Mouse (Mus musculus) kidney, postnatal 0 days (tissue): ENCODE data around the gene Poc5. TPM values are rescaled to one million over a fixed set of nuclear protein-coding genes. Genes with fewer than 3 reads are reported as not detected.

Experiments
- ATAC-seq: fragments of 200-750 bp; cut with Nextera tagmentation; replicated peaks from 2 replicates; pipeline ENCODE4 v1.8.0; 2017; ENCODE audit warnings: low read depth, moderate number of reproducible peaks, moderate TSS enrichment, moderate library complexity; ENCODE audit not compliant: low FRiP score
- DNase-seq: peaks from one replicate; pipeline ENCODE4 v3.0.0-alpha.2; 2016; ENCODE audit warnings: low spot score
- H3K27ac ChIP-seq: fragments of 300-500 bp; sonication (generic); 2 replicates; pipeline ENCODE4 v1.5.1; 2014; ENCODE audit warnings: mild to moderate bottlenecking
- H3K27me3 ChIP-seq: fragments of 300-500 bp; sonication (generic); 2 replicates; pipeline ENCODE4 v1.6.1; 2014; ENCODE audit warnings: low read length, mixed read lengths; ENCODE audit not compliant: insufficient read depth
- H3K36me3 ChIP-seq: fragments of 300-500 bp; sonication (generic); 2 replicates; pipeline ENCODE4 v1.6.1; 2014; ENCODE audit warnings: low read length, mixed read lengths; ENCODE audit not compliant: insufficient read depth
- H3K4me1 ChIP-seq: fragments of 300-500 bp; sonication (generic); replicated peaks from 2 replicates; pipeline ENCODE4 v1.6.1; 2014; ENCODE audit warnings: antibody characterized with exemption, low read length, mixed read lengths; ENCODE audit not compliant: insufficient read depth
- H3K4me2 ChIP-seq: fragments of 300-500 bp; sonication (generic); 2 replicates; pipeline ENCODE4 v1.6.1; 2014; ENCODE audit warnings: mild to moderate bottlenecking, low read length, moderate library complexity, mixed read lengths
- H3K4me3 ChIP-seq: fragments of 300-500 bp; sonication (generic); replicated peaks from 2 replicates; pipeline ENCODE4 v1.5.1; 2014; ENCODE audit warnings: low read depth, low read length
- H3K9ac ChIP-seq: fragments of 300-500 bp; sonication (generic); 2 replicates; pipeline ENCODE4 v1.6.1; 2014; ENCODE audit warnings: low read depth, low read length
- H3K9me3 ChIP-seq: fragments of 300-500 bp; sonication (generic); replicated peaks from 2 replicates; pipeline ENCODE4 v1.6.1; 2016; ENCODE audit warnings: low read length, inconsistent platforms, mixed read lengths
- CTCF ChIP-seq: IDR thresholded peaks from 2 replicates; pipeline ENCODE4 v1.5.1; 2016; ENCODE audit warnings: antibody characterized with exemption, low read depth, mild to moderate bottlenecking, moderate library complexity
- WGBS: fragments of 180-500 bp; shearing (Covaris S2); extraction: QIAGEN DNeasy Blood & Tissue Kit; methylation state at CpG from one replicate; pipeline ENCODE4 v1.1.7; 2014; 5-methylcytosine and 5-hydroxymethylcytosine counted together
- polyA plus RNA-seq: library from polyadenylated mRNA; unstranded; fragments of >200 nt; fragmentation: Nextera tagmentation; extraction: Ambion mirVana; gene quantifications from 2 replicates; pipeline ENCODE4 v1.2.1, GENCODE M21; 2015

Poc5 gene
- polyA plus RNA-seq, 1 experiment from 2014 or later, result 11.5 TPM

DNA sequence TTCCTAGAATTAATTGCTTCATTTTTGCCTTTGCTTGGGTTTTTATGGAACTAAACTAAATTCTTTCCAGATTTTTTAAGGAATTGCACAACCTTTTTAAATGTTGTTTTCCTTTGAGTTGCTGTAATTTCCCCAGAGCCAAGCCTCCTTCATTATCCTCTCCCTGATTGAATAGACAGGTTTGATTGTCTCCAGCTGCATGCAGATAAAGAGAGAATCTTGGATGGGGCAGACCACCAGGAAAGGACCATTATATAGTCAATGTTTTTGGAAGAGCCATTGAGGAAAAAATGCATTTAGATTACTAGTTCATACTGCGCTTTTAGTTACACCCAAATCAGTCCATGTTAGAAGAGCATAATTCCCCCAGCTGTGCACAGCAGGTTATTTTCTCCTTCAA, 20.7 kb downstream of the Poc5 start:
- Histone ChIP-seq H3K36me3 (peaks cover 29% of the 10 kb centered on the region), H3K9me3 (no peaks in the 10 kb centered on the region), H3K4me3 (no peak overlapping the region), H3K27ac (no peak overlapping the region), H3K27me3 (no peaks in the 10 kb centered on the region), H3K9ac (no peak overlapping the region), H3K4me1 (no peaks in the 10 kb centered on the region), H3K4me2 (no peak overlapping the region)
- no peak for DNase-seq
- TF ChIP-seq CTCF, result no peak
- 96% methylated on average over 1 of the region's 1 CpGs for WGBS
- no peak for ATAC-seq

DNA sequence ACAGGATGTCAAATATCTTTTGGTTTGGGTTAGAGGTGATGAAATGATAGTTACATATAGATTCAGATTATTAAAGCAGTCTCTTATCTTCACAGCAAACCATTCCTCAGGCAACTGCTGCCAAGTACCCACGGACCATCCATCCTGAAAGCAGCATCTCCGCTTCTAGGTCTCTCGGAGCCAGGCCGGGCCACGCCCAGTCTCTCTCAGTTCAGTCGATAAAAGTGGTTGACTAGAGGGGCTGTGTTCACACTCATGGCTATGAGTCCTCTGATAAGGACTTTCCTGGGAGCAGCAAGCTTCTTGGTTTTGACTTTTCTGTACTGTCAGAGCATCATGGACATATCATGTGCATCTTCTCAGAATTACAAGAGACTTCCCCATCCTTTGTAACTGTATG, 26.3 kb downstream of the Poc5 start:
- H3K9ac ChIP-seq, result no peak overlapping the region
- whole genome bisulfite sequencing, result 88% methylated on average over 6 of the region's 6 CpGs
- TF ChIP-seq CTCF, result no peak

DNA sequence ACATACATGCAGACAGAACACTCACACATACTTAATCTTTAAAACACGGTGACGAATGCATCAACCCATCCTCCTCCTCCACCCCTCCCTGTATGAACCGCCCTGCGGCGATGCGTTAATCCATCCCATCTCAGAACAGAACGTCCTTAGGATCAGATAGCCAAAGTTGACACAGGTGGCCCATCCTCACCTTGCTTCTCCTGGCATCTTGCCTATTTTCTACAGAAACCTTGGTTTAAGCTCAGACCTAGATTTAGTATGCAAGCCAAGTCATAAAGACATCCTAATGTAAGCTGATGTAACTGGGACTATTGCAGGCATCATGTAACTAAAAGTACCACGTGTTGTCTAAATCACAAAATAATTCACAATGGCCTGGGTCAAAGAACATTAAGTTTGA, 28.3 kb downstream of the Poc5 start:
- 83% methylated on average over 8 of the region's 8 CpGs for WGBS
- no peaks in the 10 kb centered on the region for H3K4me1 ChIP-seq

More for the DNA sequence above, 26.3 kb downstream of the Poc5 start:
- ATAC-seq (no peak), DNase-seq (no peak)
- H3K4me3 ChIP-seq, result no peak overlapping the region
- no peak overlapping the region for H3K27ac ChIP-seq
- H3K4me2 ChIP-seq, result no peak overlapping the region
- H3K4me1 ChIP-seq, result no peaks in the 10 kb centered on the region
- peaks cover 22% of the 10 kb centered on the region for H3K36me3 ChIP-seq
- no peaks in the 10 kb centered on the region for H3K9me3 ChIP-seq
- no peaks in the 10 kb centered on the region for H3K27me3 ChIP-seq

DNA sequence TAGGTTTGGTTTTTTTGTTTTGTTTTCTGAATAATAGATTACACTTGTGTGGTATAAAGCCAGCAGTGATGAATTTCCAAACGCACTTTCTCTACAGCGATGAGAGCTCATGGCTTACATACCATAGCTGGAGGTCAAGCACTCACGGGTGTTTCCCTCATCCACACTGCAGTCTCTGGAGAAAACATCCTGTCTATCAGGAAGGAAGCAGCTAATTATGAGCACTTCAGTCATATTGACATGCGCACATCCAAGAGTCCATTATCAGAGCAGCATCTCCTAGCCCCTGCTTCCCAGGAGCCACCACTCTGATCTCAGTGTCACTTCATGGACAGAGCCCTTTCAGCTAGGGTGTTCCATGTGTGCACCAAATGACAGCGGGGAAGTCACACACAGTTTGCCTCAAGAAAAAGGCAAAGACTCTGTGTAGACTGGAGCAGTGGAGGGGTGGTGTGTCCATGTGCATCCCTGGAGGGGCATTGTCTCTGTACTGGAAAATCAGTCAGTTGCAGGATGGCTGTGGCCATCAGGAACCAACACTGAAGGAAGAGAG, 29.2 kb downstream of the Poc5 start:
- H3K4me1 ChIP-seq, result no peaks in the 10 kb centered on the region
- DNase-seq (no peak), ATAC-seq (no peak)
- WGBS, result 82% methylated on average over 5 of the region's 5 CpGs
- no peak overlapping the region for H3K4me3 ChIP-seq
- no peak overlapping the region for H3K9ac ChIP-seq
- no peaks in the 10 kb centered on the region for H3K27me3 ChIP-seq
- no peaks in the 10 kb centered on the region for H3K9me3 ChIP-seq
- peaks cover 16% of the 10 kb centered on the region for H3K36me3 ChIP-seq
- H3K27ac ChIP-seq, result no peak overlapping the region
- no peak overlapping the region for H3K4me2 ChIP-seq
- no peak for TF ChIP-seq CTCF

More for the DNA sequence above, 28.3 kb downstream of the Poc5 start:
- H3K36me3 ChIP-seq, result peaks cover 16% of the 10 kb centered on the region
- H3K4me2 ChIP-seq, result no peak overlapping the region
- no peak for TF ChIP-seq CTCF
- no peaks in the 10 kb centered on the region for H3K27me3 ChIP-seq
- H3K9ac ChIP-seq, result no peak overlapping the region
- ATAC-seq (no peak), DNase-seq (no peak)
- H3K27ac ChIP-seq, result no peak overlapping the region
- H3K9me3 ChIP-seq, result no peaks in the 10 kb centered on the region
- H3K4me3 ChIP-seq, result no peak overlapping the region

DNA sequence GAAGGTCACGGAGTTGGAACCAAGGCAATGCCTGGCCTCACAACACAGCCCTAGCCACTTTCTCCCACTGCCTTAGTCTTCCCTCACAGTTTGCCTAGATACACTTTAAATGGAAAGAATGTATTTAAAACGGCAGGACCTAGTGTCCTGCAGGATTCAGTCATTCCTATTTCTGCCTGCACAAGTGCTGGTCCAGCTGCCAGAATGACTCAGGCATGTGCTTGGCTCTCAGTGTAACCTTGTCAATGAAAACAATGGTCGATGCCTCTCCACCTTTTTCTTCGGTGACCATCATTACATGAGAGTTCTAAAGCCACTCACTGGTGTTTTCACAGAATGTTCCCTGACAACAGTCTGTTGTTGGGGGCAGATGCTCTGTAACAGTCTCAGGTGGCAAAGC, 30.4 kb downstream of the Poc5 start:
- WGBS, result 90% methylated on average over 4 of the region's 4 CpGs
- H3K4me2 ChIP-seq, result no peak overlapping the region
- H3K36me3 ChIP-seq, result peaks cover 13% of the 10 kb centered on the region
- no peaks in the 10 kb centered on the region for H3K9me3 ChIP-seq
- no peak overlapping the region for H3K4me3 ChIP-seq
- no peak for DNase-seq
- no peak for TF ChIP-seq CTCF
- no peaks in the 10 kb centered on the region for H3K27me3 ChIP-seq
- H3K9ac ChIP-seq, result no peak overlapping the region
- ATAC-seq, result no peak
- no peaks in the 10 kb centered on the region for H3K4me1 ChIP-seq
- H3K27ac ChIP-seq, result no peak overlapping the region

DNA sequence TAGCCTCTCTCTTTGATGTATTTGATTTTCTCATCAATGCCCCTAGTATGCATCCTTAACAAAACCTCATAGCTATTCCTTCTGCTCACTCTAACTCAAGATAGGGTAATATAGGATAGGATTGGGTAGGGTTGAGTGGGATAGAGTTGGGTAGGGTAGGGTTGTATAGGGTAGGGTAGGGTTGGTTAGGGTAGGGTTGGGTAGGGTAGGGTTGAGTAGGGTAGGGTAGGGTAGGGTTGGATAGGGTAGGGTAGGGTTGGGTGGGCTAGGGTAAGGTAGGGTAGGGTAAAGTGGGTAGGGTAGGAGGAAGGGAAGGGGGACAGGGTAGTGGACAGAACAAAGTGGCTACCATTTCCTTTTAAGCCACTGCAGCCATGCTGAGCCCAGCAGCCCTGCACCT, 33.1 kb downstream of the Poc5 start:
- no peaks in the 10 kb centered on the region for H3K27me3 ChIP-seq
- ATAC-seq (no peak), DNase-seq (no peak)
- no peak overlapping the region for H3K9ac ChIP-seq
- no peak overlapping the region for H3K4me3 ChIP-seq
- H3K4me2 ChIP-seq, result no peak overlapping the region
- H3K4me1 ChIP-seq, result no peaks in the 10 kb centered on the region
- no peaks in the 10 kb centered on the region for H3K9me3 ChIP-seq
- H3K36me3 ChIP-seq, result no peaks in the 10 kb centered on the region
- no peak for TF ChIP-seq CTCF
- H3K27ac ChIP-seq, result no peak overlapping the region
